Mouse (Mus musculus) spleen, adult 12 weeks (tissue): Measurements from ENCODE around the gene Klhl6.

ENCODE experiments used
- DNase-seq: peaks from one replicate; pipeline ENCODE4 v3.0.0; 2022; ENCODE audit warnings: low spot score

Klhl6 gene

DNA sequence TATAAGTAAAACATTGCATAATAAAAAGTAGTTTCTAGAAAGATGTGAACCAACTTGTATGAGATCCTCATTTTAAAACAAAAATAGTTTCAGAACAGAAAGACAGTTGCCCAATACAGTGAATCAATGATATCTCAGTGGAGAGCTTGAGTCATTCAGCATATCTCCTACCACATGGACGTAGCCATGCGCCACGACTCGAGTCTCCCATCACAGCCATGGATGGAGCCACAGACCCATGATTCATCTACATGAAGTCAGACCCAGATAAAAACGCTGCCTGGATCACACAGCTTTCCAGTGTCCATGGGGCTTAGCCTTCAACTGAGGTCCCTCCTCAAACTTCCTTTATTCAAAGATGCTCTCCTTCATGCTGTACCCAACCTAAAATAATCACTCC lies 13.3 kb downstream of the Klhl6 start:
- no peak for DNase-seq

DNA sequence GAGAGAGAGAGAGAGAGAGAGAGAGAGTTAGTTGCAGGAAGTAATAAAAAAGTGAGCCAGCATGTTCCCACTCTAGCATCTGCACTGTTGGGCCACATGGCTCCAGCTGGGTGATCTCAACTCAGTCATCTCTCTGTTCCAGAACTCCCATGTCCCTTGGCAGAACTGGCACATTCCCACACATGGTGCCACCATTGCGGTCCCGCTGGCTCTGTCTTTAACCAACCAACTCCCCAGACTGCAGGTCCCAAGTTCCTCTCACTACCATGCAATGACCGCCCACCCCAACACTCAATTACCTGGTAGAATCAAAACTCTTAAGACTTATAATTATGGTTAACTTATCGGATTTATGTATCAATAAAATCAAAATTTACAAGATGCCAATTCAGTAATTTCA lies 14.2 kb downstream of the Klhl6 start:
- DNase-seq = no peak

DNA sequence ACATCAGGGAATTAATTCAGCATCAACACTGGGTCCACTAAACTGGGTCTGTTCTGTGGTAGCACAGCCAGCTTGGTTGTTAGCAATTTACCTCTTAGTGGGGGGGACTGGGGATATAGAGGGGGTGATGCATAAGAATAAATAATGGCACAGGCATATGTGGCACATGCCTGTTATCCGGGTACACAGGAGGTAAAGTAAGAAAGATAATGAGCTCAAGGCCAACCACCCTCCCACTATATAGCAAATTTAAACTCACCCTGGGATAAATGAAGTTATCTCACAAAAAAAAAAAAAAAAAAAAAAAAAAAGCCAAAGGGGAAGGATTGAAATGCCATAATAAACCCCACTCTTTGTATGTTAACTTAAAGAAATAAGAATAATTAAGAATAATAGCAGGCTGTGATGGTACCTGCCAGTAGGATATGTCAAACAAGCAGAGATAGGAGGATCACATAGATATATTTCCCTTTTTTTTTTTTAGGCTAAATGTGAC lies 14.9 kb downstream of the Klhl6 start:
- no peak for DNase-seq

DNA sequence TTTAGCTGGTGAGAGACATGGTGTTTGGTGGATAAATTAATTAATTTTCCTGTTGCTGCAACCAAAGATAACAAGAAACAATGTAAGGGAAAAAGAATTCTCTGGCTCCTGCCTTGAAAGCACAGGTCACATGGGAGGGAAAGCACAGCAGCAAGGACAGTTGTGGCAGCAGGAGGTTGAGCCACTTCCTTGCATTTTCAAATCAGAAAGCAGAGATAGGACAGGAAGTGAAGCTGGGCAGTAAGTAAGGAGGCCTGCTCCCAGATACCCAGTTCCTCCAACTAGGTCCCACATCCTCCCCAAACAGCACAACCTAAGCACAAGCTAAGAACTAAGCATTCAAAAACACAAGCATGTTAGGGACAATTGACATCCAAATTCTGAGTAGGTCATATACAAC lies 15.9 kb downstream of the Klhl6 start:
- no peak for DNase-seq

DNA sequence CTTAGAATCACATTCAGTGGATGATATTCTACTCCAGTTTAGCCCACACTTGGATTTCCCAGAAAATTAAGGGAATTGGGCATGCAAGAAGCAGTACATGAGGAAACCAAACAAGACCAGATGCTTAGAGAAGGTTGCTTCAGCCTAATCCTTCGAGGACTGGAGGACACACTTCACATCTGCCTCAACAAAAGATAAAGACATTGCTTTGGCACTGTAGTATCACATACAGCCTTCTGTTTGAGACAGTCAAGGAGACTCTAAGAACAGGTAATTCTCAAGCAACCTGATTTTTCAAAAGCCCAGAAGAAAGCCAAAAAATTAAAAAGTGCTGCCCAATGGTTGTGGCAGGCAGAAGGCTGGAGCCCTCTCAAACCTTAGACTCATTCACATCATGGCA lies 16.4 kb downstream of the Klhl6 start:
- no peak for DNase-seq

DNA sequence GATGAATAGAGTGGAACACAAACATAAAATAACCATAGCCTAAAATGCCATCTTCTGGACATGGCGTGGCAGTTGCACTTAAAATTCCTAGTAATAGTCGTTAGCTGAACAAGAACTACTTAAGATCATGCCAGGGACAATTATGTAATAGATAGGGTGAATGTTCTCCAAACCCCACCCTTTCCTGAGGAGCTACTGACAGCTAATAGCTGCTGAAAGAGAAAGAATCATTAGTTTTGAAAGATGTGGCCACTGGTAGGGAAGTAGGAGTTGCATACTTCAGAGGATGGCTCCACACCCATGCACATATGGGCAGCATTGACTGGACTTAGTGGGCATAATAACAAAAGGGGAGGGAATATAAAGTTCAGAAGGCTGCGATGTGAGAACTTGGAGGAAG lies 19.9 kb downstream of the Klhl6 start:
- no peak for DNase-seq

DNA sequence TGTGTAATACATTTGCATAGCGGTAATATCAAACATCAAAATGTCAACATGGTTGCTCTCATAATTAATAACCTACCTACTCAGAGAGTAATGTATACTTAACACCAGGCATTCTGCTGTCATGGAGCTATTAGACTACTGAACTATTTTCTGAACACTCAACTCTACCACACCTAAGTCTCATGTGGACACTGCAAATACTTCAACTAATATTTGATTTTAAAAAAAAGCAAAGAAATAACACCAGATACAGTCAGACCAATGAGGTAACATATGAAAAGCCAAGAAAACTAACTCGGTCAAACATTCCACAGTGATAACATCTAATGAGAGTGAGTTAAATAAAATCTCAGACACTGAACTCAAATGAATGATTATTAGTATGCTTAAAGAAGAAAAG lies 21.8 kb downstream of the Klhl6 start:
- DNase-seq = no peak

DNA sequence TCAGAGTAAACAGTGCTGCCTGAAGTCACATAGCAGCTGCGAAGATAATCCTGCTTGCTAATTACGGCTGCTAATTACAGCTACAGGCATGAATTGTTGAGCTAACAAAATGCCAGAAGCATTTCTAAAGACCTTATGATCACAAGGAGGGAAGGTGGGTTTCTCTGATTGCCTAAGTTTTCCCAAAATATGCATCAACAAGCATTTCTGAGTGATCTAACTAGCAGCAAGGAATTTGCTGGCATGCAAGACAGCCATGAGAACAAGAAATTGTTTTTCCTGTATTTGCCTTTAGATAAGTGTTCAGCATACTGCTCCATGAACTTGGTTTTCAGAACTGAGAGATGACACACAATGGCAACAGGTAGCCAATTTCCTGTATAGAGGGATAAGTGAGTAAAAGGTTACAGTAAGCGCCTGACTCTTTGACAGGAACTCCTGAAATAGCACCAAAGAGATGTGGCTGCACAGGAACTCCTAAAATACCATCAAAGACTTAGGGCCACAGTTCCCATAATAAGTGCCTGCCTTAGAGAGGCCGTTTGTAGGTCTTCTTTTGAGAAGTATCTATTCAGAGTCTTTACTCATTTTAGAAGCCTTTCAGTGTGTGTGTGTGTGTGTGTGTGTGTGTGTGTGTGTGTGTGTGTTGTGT lies 22.3 kb downstream of the Klhl6 start:
- no peak for DNase-seq

DNA sequence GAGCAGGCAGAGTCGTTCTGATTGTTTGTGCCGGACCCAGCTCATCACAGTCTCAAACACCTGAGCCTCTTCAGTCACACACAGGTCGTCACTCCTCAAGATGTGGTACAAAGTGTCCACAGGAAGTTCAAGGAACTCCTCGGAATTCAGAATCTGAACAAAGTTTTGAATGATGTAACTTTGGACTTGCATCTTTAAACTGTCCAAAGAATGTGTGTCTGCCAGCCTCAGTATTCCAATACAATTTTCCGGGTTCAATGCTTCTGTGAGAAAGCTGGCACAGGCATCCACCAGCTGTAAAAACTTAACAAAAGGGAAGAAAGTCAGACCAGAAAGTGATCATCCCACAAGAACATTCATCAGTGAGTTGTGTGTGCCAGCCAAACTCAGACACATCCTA lies 25.8 kb downstream of the Klhl6 start:
- DNase-seq = no peak

DNA sequence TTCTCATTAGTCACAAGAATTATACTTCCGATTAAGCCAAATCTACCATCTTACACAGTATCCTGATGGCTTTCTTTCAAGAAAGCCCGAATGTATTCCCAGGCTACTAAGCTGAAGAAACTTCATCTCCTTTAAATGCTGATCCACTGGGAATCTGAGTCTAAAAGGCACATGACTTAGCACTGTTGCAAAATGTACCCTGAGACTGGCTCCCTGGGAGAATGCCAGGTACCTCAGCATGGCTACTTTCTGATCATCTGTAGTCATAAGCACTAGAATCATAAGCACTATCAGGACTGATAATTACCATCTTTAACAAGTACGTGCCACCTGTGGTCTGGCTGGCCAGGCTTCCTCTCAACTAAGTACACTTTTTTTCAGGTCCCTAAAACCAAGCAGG lies 35.5 kb downstream of the Klhl6 start:
- no peak for DNase-seq

DNA sequence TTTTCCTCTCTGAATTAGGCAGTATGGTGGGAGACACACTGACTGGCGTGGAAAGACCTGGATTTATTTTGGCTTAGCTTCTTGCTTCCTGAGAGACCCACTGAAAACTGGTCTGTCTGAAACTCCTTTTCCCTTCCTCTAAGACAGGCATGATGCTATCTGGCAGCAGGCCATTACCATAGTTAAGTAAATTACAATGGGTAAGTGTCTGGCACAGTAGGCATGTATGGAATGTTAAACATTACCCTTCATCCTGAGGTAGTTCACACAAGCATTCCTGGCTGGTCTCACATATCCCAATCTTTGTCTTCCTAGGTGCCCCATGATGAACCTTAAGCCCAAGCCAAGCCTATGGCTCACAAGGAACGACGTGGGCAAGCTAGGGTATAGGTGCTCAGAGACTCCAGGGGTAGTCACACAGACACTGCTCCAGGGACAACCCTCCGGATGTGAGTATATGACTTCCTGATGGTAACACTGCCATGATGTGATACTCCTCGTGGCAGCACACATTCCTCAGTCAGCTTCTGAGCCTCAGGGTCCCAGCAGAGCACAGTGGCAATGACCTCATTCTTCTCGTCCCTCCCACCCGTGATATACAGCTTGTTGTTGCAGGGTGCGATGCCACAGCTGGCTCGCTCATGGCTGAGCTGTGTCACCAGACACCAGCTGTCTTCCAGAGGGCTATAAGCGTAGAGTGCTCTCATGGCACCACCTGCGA lies 36.1 kb downstream of the Klhl6 start:
- DNase-seq = no peak

DNA sequence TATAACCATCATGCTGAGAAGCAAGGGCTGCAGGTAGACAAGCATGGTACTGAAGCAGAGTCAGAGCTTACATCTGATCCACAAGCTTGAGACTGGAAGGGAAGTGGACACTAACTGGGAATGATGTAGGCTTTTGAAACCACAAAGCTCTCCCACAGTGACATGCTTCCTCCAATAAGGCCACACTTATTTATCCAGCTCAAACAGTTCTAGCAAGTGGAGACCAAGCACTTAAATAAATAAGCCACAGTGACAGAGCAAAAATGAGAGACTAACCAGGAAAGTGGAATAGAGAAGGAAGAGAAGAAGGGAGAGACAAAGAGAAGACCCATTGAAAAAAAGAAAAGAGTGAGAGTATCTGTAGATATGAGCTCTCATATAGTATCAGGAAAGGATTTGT lies 62.0 kb downstream of the Klhl6 start:
- no peak for DNase-seq

DNA sequence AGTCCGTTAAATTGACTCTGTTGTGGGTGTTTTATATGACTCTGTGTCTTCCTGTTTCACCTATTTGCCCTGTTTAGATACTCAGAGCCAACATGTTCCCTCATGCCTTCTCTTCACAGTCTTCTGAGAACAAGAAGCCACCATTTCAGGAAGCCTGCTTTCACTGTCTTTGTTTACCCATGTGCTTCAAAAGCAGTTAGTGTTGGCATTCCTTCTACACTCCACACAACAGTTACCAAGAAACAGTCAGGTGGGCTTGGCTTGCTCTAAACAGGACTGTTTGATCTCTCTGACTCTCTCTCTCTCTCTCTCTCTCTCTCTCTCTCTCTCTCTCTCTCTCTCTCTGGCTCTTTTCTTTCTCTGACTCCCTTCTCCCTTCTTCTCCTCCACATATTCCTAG lies 64.6 kb downstream of the Klhl6 start:
- no peak for DNase-seq

DNA sequence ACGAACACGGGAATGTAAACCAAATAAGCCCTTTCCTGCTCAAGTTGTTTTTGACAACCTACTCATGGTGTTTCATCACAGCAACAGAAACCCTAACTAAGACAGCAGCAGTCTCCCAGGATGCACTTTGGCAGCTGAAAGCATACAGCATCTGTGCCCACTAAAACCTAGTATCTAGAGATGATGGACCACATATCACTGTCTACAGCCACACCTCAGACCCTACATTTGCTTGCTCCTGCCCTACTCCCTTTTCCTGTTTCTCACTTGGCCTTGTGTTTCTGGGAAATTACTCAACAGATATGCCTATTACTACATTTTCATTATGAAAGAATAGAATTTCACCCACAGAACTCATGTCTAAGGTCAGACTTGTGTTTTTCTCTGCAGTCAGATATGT lies 70.3 kb downstream of the Klhl6 start:
- no peak for DNase-seq

DNA sequence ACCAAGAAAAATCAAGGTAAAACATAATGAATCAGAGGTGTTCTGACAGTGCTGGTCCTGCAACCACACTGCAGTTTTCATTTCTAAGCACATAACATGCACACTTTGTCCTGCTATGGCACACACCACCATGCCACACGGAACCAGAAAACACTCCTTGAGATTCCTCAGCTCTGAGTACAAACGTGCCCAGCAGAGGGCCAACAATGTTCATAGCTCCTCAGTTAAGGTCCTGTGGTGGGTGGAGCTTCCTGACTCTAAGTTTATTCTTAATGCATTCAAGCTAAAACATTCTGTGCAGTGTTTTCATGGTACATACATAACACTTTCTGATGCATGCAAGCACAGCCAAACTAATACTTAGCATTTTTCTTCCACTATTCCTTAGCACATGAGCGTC lies 74.5 kb downstream of the Klhl6 start:
- no peak for DNase-seq

DNA sequence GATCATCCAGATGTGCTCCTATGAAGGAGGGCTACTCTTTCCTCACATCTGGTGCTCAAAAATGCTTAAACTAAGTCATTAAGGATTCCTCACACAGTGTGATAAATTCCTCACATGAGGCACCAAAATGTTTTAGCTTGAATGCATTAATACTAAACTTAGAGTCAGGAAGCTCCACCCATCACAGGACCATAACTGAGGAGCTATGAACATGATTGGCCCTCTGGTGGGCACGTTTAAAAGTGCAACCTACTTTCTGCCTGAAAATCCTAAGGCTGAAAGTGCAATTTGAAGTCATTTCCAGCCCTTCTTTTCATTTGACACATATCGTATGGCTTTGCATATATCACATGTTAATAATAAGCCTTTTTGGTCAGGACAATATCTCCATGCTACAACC lies 75.7 kb downstream of the Klhl6 start:
- no peak for DNase-seq

DNA sequence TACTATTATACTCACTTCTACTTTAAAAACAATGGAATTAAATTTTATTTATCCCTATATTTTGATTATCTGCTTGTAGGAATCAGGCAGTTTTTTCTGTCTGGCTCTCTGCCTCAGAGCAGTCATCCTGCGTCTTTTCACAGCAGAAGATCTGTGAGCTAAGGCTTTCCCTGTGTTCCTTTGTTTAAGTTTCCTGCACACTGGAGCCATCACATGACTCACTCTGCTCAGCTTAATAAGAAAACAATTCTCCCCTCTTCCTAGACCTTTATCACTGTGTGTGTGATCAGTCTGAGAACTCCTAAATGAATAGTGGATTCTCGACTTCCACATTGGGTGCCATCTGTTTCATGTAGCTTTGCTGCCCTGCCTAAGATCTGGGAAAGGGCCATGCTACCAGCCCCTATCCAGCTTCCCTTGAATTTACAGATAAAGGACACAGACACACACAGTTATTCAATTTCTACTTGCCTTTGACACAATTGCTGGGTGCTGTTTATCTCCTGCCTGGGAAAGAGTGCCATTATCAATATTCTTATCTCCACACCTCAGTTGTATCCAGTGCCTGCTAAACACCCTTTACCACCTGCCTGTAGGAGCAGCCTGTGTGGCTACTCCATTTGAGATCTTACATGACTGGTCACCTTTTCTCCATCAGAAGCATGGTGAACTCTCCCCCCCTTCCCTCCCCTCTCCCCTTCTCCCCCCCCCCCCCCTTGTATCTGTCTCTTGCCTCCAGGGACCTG lies 77.9 kb downstream of the Klhl6 start:
- no peak for DNase-seq

DNA sequence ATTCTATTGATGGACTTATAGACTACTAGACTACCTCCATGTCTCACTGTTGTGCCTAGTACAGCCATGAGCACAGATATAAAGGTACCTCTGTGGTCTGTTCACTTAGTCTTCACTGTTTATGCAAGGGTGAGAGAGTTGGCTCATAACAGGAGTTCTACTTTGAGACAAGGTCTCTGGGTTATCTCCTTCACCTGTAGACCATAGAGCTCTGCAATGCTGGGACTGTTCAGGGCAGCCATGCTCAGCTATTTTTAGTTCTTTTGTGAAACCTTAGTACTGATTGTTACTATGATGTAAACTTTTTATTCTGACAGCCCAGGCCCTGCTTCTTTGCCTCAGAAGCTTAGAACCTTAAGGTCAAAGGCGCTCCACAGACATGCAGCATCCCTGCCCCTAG lies 79.0 kb downstream of the Klhl6 start:
- no peak for DNase-seq
